Mouse (Mus musculus) cerebellum, postnatal 25 days (tissue): Measurements from ENCODE around the gene Mpzl1.
A peak's percentile ranks its signal among the peaks of the same experiment; 100 is the strongest.
"Not testable (repeated sequence)": the region's sequence is repeated elsewhere in the genome, so short reads cannot be mapped to it uniquely, and the experiment has no call there.

Source experiments
- DNase-seq, 2 experiments: peaks; one replicate each; pipeline ENCODE4 v3.0.0; 2021; ENCODE audit warnings: mixed read lengths in 2 of 2

Mpzl1 gene

DNA sequence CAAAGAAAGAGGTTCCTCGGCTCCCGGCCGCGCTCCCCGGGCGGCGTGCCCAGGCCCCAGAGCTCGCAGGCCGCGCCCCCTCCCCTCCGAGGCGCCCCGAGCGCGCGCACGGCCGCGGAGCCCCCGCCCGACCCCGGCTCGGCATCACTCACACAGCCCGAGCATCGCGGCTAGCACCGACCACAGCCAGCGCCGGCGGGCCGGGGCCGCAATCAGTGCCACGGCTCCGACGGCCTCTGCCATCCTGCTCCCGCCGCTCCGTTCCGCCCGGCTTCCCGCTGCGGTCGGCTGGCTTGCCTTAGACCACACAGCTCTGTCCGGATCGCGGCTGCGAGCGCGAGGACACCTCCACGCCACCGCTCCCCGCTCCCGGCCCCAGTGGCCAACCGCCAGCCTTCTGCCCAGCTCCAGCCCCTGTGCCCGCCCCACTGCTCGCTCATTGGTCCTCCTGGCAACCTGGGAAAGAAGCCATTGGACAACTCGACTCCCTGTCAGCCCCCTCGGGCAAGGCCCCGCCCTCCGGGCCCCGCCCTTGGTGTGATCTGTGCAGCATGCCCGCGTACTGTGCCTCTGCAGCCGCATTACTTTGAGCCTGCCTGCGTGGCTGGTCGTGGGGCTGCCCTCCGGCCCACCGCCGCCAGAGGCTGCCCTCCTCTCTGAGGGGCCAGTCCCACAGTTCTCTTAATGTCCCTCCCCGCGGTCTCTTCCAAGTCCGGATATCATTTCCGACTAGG lies at the start of gene Mpzl1:
TSS of gene Mpzl1 (minus strand) at position 388 of the 734 bp plus-strand sequence.
- peak; percentile 99 to 100 for DNase-seq

- no peak for DNase-seq
These were observed 47.9 kb upstream of the Mpzl1 start for GRCm38 (mm10) chr1:165682056-165682853.

DNA sequence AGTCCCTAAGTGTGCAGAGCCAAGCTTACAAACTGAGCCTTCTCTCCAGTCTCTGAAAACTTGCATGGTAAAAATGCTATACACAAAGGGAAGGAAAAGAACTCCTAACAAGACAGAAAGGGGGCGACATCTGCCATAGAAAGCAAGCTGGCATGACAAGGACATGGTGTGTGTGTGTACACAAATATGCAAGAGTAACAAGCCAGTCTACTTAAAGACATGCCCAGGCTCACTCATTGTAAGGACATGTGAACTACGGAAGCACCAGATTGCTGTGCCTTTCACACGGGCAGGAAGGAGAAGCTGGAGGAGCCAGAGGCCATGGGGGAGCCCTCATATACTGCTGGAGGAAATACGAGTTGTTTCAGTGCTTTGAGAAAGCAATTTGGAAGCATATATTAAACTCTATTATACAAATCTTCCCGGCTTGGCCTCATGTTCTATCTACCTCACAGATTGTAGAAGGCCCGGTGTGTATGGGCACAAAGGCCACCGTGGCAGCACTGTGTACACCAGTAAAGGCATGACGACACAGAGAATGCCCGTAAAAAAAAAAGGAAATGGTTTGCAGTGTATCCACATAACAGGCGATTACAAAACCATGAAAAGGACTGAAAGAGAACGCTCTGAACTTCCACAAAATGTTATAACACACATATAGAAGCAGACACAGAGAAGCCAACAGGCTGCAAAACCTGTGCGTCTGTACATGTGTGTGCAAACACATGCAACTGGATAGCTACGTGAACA lies 46.9 kb upstream of the Mpzl1 start:
- no peak for DNase-seq

DNA sequence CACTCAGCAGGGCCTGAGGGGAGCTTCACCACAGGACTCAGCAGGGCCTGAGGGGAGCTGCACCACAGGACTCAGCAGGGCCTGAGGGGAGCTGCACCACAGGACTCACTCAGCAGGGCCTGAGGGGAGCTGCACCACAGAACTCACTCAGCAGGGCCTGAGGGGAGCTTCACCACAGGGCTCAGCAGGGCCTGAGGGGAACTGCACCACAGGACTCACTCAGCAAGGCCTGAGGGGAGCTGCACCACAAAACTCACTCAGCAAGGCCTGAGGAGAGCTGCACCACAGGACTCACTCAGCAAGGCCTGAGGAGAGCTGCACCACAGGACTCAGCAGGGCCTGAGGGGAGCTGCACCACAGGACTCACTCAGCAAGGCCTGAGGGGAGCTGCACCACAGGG lies 45.7 kb upstream of the Mpzl1 start:
- DNase-seq: not testable (repeated sequence)

- DNase-seq: no peak
These were observed 45.3 kb upstream of the Mpzl1 start for GRCm38 (mm10) chr1:165679618-165679997.

GRCm38 (mm10) chr1:165678861-165679617 lies 44.7 kb upstream of the Mpzl1 start:
- no peak for DNase-seq

DNA sequence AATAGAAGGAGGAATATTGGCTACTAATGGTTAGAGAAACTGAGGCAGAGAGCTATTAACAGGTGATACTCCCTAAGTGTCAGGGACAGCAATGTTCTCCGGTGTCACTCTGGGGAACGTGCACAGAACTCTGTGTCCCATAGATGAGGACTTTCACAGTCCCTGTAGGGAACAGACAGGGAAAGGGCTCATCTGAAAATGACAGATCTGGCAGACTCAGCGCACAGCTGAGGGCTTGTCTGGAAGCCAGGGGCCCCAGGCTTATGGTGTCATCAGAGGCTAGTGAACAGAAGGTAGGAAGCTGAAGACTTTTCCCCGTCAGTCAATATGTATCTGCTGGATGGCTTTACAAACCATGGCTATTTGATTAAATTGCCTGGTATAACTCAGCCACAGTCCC lies 43.2 kb upstream of the Mpzl1 start:
- peak; percentile 21 to 43 for DNase-seq

DNA sequence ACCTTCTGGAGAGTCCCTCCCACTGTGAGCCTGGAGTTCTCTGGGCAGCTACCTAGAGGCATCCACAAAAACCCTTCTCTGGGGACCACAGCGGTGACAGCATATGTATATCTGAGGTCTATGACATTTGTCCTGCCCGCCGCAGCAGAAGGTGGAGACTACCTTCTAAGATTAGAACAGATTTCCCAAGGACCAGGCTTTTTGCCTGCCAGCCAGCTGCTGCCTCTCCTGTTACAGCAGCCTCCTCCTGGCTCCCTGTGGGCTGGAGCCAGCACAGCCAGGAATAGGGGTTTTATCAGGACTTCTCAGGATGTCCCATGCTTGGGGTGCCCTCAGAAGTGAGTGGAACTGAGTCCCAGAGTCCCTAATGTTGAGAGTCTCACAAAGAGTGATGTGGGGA lies 42.7 kb upstream of the Mpzl1 start:
- no peak for DNase-seq

GRCm38 (mm10) chr1:165675167-165675566 lies 40.8 kb upstream of the Mpzl1 start:
- DNase-seq: no peak

DNA sequence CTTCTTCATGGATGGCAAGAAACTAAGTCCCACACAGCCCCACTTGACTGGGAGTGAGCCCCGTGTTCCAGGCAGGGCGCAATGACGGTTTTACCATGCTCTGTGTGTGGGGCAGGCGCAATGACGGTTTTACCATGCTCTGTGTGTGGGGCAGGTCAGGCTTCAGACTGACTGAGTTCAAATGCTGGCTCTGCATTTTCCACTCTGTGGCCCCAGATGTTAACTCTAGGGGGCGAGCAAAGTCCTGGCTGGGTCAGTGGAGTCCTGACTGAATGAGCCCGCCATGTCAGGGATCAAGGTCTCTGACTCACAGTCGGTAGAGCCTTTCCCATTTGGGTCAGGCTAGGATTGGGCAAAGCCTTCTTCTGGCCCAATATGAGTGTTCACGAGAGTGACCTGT lies 38.0 kb upstream of the Mpzl1 start:
- DNase-seq: no peak

- no peak for DNase-seq
These were observed 35.7 kb upstream of the Mpzl1 start for GRCm38 (mm10) chr1:165670056-165670455.

DNA sequence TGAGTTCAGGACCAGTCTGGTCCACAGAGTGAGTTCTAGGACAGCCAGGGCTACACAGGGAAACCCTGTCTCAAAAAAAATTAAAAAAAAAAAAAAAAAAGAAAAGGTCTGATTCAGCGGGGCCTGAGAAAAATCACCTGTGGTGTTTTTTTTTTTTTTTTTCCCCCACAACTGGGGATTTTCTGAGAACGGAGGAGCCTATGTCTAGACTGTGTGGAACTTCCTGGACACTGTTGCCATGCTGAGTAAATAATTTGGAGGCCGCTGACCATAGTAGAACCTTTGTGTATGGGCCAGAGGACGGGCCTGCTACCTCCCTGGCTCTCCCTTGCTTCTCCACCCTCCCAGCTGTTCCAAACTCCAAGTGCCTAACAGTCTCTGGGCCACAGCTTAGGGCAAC lies 34.6 kb upstream of the Mpzl1 start:
- DNase-seq: no peak

GRCm38 (mm10) chr1:165667380-165667779 lies 33.0 kb upstream of the Mpzl1 start:
- DNase-seq: no peak

- DNase-seq: no peak
These were observed 32.6 kb upstream of the Mpzl1 start for GRCm38 (mm10) chr1:165666944-165667343.

DNA sequence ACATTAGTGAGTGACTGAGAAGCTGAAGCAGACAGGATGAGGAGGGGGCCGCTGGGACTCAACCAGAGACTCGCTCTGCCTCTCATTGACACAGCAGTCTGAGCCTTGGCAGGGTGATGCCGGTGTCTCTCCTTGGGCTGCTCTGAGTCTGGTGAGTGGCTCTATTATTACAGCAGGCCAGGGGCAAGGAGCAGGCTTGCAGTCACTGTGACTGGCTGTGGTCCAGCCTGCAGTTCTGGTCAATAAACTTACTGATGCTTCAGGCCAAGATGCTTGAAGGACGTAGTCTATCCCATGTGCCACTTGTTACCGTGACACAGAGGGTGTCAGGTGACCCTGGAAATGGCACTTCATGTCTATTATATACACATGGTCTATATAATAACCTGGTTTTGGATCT lies 31.4 kb upstream of the Mpzl1 start:
- DNase-seq: no peak

DNA sequence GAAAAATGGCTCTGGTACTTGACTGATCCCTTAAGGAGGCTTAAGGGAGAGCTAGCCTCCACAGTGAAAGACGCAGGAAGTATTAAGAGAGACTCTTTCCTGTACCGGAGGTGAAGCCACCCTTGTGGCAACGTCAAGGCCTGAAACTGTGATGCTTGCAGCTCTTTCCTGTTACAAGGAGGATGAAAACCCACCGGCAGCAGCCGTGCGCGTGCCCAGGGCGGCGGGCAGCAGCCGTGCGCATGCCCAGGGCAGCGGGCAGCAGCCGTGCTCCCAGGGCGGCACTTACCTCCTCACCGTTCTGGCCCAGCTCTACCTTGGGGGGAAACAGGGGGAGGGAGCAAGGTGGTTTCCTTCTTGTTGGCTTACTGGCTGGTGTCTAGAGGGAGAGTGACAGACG lies 28.9 kb upstream of the Mpzl1 start:
- DNase-seq: peak; percentile 49 to 51

DNA sequence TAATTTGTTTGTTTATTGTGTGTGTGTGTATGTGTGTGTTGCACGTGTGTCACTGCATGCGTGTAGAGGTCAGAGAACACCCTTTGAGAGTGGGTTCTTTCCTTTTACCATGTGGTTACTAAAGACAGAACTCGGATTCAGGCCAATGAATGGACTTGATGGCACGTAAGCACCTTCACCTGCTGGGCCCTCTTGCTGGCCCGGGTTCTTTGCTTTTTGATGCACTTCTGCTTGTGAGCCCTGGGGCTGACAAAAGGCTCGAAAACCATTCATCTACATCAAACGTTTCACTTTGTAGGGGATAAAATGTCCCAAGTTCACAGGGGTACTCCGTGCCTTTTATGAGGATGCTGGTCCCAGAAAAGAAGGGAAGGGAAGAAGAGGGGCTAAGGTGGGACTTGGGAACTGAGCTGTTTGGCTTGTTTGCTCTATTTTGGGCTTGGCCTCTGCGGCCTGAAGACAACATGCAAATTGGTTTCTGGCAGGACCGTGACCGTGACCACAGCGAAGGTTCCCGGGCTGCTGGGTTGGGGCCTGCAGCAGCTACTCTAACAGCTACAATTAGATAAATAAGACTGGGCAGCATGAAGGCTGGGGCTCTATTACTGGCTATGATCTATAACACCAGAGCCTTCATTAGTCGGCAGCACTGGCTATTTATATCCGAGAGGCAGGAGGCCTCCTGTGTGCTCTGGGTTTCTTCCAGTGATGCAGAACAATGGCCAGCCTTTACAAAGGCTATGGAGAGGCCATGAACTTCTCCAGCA lies 28.3 kb upstream of the Mpzl1 start:
- DNase-seq: peak; percentile 41 to 44

- DNase-seq: no peak
These were observed 27.4 kb upstream of the Mpzl1 start for GRCm38 (mm10) chr1:165661725-165662124.

DNA sequence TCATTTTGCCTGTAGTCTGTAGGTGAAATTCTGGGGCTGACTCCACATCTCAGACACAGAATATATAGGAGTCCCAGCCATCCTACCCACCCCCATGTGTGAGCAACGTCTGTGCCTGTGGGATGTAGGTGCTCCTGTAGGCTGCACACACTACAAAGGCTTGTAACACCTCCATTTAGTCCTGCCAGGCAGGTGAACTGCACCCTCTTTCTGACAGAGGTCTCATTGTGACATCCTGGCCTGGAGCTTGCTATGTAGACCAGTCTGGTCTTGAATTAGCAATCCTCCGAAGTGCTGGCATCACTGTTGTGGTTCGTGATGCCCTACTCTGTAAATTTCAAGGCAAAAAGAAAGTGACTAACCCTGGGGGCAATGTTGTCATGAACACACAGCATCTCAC lies 26.9 kb upstream of the Mpzl1 start:
- no peak for DNase-seq

GRCm38 (mm10) chr1:165660774-165661173 lies 26.4 kb upstream of the Mpzl1 start:
- DNase-seq: peak; percentile 51 to 73

DNA sequence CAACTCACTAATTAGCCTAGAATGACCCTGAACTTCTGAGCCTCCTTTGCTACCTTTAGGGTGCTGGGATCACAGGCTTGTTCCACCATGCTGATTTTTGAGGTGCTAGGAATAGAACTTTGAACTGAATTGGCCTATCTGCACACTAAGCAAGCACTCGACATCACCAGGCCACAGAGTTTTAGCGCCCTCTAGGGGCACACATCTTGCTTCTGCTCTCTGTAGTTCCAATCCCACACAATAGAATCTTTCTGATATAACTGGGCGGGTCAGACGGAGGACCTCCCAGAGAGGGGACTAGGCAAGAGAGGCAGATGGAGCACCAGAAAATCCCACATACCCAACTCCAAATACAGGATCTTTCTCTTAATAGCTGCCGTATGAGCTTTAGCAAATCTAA lies 24.3 kb upstream of the Mpzl1 start:
- DNase-seq: peak; percentile 78 to 85

DNA sequence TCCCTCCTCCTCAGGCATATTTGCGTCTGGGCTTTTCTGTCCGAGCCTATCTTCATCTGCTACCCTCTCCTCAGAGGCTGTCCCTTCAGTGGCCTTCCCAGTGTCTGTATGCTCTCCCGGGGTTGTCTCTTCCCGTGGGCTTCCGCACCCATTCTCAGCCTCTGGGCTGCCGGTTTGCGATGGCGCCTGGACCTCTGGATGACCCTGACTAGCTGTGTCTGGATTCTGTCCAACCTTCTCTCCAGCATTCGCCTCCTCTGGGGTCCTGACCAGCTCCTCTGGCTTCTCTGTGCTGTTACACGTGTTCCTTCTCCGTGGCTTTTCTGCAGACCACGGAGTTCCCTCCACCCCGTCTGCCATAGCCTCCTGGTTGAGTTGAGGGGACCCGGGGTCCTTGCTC lies 21.1 kb upstream of the Mpzl1 start:
- DNase-seq: no peak
